Mouse (Mus musculus) limb, embryonic 13.5 days (tissue): ENCODE measurements around the gene 1700010I14Rik. TPM values are rescaled to one million over a fixed set of nuclear protein-coding genes. Genes with fewer than 3 reads are reported as not detected.

Source experiments
- ATAC-seq: fragments of 200-750 bp; cut with Nextera tagmentation; 2 replicates; pipeline ENCODE4 v1.8.0; 2017; ENCODE audit warnings: low read depth, moderate number of reproducible peaks, moderate TSS enrichment; ENCODE audit not compliant: low FRiP score
- H3K27ac ChIP-seq: fragments of 300-500 bp; sonication (generic); 2 replicates; pipeline ENCODE4 v1.5.1; 2015; ENCODE audit warnings: inconsistent platforms, mild to moderate bottlenecking, moderate library complexity
- H3K27me3 ChIP-seq: fragments of 300-500 bp; sonication (generic); 2 replicates; pipeline ENCODE4 v1.6.1; 2015; ENCODE audit warnings: mild to moderate bottlenecking, inconsistent platforms
- H3K36me3 ChIP-seq: fragments of 300-500 bp; sonication (generic); 2 replicates; pipeline ENCODE4 v1.6.1; 2015; ENCODE audit warnings: inconsistent platforms, mild to moderate bottlenecking, moderate library complexity
- H3K4me1 ChIP-seq: fragments of 300-500 bp; sonication (generic); 2 replicates; pipeline ENCODE4 v1.6.1; 2015; ENCODE audit warnings: inconsistent platforms
- H3K4me2 ChIP-seq: fragments of 300-500 bp; sonication (generic); replicated peaks from 2 replicates; pipeline ENCODE4 v1.6.1; 2015; ENCODE audit warnings: inconsistent platforms, mild to moderate bottlenecking, moderate library complexity
- H3K4me3 ChIP-seq: fragments of 300-500 bp; sonication (generic); 2 replicates; pipeline ENCODE4 v1.5.1; 2015; ENCODE audit warnings: moderate library complexity, mild to moderate bottlenecking, inconsistent platforms
- H3K9ac ChIP-seq: fragments of 300-500 bp; sonication (generic); 2 replicates; pipeline ENCODE4 v1.6.1; 2015; ENCODE audit warnings: mild to moderate bottlenecking, inconsistent platforms
- H3K9me3 ChIP-seq: fragments of 300-500 bp; sonication (generic); 2 replicates; pipeline ENCODE4 v1.6.1; 2016; ENCODE audit warnings: inconsistent platforms
- WGBS: fragments of 180-500 bp; shearing (Covaris S2); methylation state at CpG from one replicate; pipeline ENCODE4 v1.1.7; 2015; 5-methylcytosine and 5-hydroxymethylcytosine counted together
- polyA plus RNA-seq: library from polyadenylated mRNA; unstranded; fragments of >200 nt; fragmentation: Nextera tagmentation; extraction: Ambion mirVana; gene quantifications from 2 replicates; pipeline ENCODE4 v1.2.1, GENCODE M21; 2015

1700010I14Rik gene
- polyA plus RNA-seq, 1 experiment from 2014 or later, result 1.1 TPM

DNA sequence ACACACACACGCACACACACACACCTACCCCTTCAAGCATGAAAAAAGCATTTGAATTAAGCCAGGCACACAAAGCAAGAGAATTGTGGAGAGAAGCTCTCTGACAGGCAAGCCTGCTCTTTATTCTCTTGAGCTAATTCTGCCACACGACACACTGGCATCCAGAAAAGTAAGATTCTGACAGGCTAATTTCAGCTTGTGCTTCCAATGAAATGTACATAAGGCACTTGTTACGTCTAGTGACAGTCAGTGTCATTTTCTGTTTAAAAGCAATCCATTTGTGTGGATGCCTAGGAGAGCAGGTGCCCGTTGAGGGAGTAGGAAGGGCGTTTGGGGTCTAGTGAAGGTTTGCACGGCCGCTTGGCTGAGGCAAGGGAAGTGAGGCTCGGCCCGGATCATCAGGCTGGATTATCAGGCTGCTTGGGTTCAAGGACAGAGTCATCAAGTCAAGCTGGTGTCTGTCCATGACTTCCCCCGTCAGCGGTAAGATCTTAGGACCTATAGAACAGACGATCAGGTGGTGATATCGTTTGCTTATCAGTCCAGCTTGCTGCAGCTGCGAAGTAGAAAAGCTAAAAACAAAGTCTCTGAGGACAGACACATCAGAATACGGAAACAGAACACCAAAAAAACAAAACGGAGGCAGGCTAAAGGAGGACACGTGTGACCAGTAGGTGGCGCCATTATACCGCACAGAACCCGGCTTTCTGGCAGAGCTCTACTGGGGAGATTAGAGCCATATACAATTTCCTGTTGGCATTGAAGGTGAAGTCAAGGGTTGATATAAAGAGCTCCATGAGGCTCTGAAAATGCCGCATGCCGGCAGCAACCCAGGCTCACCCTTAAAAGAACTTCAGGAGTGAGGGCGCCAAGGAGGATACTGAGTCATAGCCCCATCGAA is 43.4 kb downstream of the 1700010I14Rik start:
- peak overlapping the region; percentile 50 for H3K4me2 ChIP-seq
- 0 out of 2 replicates have a peak, but pooled peaks cover 7% of the 10 kb centered on the region for H3K4me1 ChIP-seq
- peaks cover 6% of the 10 kb centered on the region; the same call in 1 of the 2 replicates for H3K27me3 ChIP-seq
- WGBS, result 17% methylated on average over 24 of the region's 24 CpGs
- no peak for ATAC-seq
- H3K27ac ChIP-seq, result no peak overlapping the region
- no peaks in the 10 kb centered on the region for H3K9me3 ChIP-seq
- no peak overlapping the region for H3K9ac ChIP-seq
- no peaks in the 10 kb centered on the region for H3K36me3 ChIP-seq
- no peak overlapping the region for H3K4me3 ChIP-seq

DNA sequence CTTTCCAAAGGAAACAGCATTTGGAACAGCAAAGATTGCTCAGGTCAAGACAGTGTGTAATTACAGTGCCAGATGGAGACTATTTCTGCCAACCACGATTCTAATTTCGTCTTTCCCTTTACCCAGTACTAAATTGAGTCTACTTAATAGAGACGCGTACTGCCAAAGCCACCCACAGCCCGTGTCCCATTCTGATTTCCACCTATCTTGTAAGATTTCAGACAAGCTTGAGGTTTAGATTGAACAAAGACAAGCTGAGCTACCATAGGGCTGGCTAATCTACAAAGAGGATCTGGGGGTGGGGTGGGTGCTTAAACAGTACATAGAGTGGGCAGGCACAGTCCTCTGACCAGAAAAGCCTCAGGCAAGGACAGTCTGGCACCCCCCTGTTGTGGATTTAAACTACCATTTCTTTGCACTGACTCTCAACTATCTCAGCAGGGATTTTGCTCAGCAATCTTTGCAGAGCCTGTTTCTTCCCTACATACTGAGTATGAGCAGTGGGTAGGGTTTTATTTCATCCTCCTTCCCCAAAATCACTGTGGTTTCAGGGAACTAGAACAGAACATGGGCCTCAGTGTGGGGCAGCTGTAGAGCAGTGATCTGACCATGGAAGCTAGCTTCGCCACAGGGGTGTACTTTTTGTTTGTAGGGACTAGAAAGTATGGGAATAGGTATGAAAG is 44.4 kb downstream of the 1700010I14Rik start:
- Histone ChIP-seq H3K9ac (no peak overlapping the region), H3K4me2 (no peak overlapping the region)
- WGBS, result 70% methylated on average over 6 of the region's 6 CpGs

DNA sequence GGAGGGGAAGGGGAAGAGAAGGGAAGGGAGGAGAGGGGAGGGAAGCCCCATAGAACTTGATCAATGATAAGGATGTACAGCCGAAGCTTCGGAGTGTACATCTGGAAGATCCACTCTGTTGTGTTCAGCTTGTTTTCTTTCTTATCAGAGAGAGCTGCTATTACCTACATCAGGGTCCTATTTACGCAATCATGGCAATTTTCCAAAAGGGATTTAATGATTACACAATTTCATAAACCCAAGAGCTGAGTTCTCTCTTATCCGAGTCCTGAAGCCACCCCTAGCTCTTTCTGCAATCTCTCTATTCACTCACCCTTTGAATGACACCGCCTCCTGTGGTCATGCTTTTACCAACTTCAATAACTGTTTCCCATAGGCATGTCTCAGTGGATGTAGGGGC is 45.4 kb downstream of the 1700010I14Rik start:
- ATAC-seq, result no peak
- Histone ChIP-seq H3K4me1 (0 out of 2 replicates have a peak, but pooled peaks cover 7% of the 10 kb centered on the region), H3K27me3 (peaks cover 6% of the 10 kb centered on the region; the same call in 1 of the 2 replicates), H3K36me3 (no peaks in the 10 kb centered on the region), H3K4me2 (no peak overlapping the region), H3K27ac (no peak overlapping the region), H3K9me3 (no peaks in the 10 kb centered on the region), H3K9ac (no peak overlapping the region), H3K4me3 (no peak overlapping the region)
- 88% methylated on average over 5 of the region's 5 CpGs for WGBS

More for the DNA sequence above, 44.4 kb downstream of the 1700010I14Rik start:
- Histone ChIP-seq H3K36me3 (no peaks in the 10 kb centered on the region), H3K27ac (no peak overlapping the region), H3K27me3 (peaks cover 6% of the 10 kb centered on the region; the same call in 1 of the 2 replicates), H3K4me1 (0 out of 2 replicates have a peak, but pooled peaks cover 7% of the 10 kb centered on the region), H3K4me3 (no peak overlapping the region), H3K9me3 (no peaks in the 10 kb centered on the region)
- ATAC-seq, result no peak

DNA sequence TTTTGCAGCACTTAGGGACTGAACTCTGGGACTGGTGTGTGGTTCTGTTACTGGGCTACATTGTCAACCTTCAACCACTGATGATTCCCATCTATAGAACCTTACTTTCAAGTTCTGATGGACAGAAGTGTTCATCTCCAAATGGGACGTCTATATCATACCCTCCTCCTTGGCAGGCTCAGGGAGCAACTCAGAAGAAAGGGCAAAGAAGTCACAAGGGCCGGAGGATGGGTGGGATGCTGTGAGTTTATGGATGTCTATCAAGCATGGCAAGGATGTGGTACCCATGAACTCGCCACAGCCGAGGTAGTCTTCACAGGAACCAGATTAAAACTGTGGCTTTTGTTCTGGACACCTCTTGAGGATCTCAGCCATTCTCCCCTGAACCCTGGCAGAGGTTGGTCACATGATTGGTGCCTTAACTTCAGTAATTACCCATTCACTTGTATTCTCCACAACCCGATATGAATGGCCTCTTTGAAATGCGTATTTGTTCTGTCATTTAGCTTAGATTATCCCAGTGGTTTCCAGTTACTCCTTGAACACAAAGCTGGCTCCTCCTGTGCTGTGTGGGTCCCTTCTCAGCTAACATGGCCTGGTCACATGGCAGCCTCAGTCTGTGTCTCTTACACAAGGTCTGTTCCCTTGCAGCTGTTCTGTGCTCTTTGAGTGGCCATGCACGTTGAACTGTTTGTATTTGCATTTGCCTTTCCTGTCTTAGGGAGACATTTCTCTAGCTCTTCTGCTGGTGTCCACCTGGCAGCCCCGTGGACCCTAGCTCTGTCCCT is 47.6 kb downstream of the 1700010I14Rik start:
- WGBS, result 74% methylated on average over 8 of the region's 8 CpGs
- Histone ChIP-seq H3K27ac (no peak overlapping the region), H3K27me3 (peaks cover 6% of the 10 kb centered on the region; the same call in 1 of the 2 replicates), H3K4me1 (0 out of 2 replicates have a peak, but pooled peaks cover 7% of the 10 kb centered on the region), H3K4me3 (no peak overlapping the region), H3K9me3 (no peaks in the 10 kb centered on the region), H3K9ac (no peak overlapping the region), H3K36me3 (no peaks in the 10 kb centered on the region), H3K4me2 (no peak overlapping the region)
- no peak for ATAC-seq

DNA sequence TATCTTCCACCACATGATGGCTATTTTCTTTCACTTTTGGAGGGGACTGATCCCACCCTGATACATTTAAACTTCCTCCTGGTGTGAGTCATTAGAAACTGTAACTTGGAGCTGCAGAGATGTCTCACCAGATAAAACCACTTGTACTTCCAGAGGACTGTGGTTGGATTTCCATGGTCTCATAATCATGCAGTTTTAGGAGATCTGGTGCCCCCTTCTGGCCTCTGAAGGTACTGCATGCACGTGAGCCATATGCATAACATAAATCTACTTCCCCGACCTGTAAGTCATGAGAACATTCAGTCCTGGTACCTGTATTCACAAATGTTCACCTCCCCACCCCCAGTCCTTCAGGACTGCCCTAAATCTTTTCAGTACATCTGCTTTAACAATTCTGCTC is 54.6 kb downstream of the 1700010I14Rik start:
- Histone ChIP-seq H3K4me2 (no peak overlapping the region), H3K4me3 (no peak overlapping the region), H3K4me1 (no peaks in the 10 kb centered on the region), H3K27ac (no peak overlapping the region), H3K9me3 (no peaks in the 10 kb centered on the region), H3K27me3 (no peaks in the 10 kb centered on the region), H3K9ac (no peak overlapping the region), H3K36me3 (no peaks in the 10 kb centered on the region)
- WGBS, result 48% methylated on average over 2 of the region's 2 CpGs
- ATAC-seq, result no peak

DNA sequence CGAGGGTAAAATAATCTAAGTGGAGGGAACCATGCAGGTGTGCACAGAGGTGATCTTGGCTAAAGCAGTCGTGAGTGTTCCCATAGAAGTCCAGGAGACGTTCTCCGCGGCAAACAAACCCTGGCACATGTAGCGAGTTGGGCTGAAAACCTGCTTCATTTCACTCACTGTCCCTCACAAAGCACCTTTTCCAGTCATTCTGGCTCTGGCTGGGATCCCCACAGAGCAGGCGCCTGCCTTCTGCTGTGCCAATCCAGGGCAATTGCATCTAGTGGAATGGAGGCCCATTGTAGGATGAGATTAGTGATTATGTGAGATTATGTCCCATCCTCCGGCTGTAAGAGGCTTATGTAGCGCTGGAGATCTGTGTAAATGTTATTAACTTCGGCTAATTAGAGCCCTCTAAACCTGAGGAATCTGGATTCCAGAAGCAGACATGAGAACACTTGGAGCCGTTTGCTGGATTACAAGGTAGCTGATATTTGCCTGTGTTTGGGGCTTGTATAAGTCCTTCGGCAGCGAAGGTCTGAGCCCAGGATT is 64.4 kb downstream of the 1700010I14Rik start:
- H3K9ac ChIP-seq, result no peak overlapping the region
- no peaks in the 10 kb centered on the region for H3K4me1 ChIP-seq
- 74% methylated on average over 13 of the region's 13 CpGs for WGBS
- H3K9me3 ChIP-seq, result no peaks in the 10 kb centered on the region
- no peaks in the 10 kb centered on the region for H3K36me3 ChIP-seq
- no peaks in the 10 kb centered on the region for H3K27me3 ChIP-seq
- H3K27ac ChIP-seq, result no peak overlapping the region
- no peak for ATAC-seq
- no peak overlapping the region for H3K4me3 ChIP-seq
- no peak overlapping the region for H3K4me2 ChIP-seq

DNA sequence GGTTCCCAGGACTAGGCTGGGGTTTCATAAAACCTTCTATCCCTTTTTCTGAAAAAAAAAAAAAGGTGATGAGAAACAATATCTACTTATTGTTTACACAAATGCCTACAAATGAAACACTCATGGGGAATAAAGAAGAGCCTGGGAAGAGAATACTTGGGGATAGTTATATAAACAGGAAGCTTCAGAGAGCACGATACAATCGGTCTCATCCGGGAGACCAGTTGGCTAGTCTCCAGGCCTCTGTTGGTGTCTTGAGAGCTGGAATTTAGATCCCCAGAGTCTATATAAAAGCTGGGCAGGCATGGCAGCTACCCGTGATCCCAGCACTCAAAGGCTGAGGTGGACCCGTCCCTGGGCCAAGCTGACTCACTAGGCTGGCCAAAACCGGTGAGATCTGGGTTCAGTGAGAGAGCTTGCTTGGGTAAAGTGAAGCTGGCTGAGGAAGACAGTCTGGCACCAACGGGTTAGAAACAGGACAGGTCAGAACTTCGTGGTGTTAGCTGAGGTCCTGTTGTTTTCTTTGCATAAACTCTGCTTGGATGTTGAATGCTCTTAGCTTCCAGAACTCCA is 71.3 kb downstream of the 1700010I14Rik start:
- ATAC-seq, result no peak
- WGBS, result 80% methylated on average over 8 of the region's 8 CpGs
- Histone ChIP-seq H3K27me3 (no peaks in the 10 kb centered on the region), H3K9me3 (no peaks in the 10 kb centered on the region), H3K4me1 (no peaks in the 10 kb centered on the region), H3K4me2 (no peak overlapping the region), H3K9ac (no peak overlapping the region), H3K4me3 (no peak overlapping the region), H3K27ac (no peak overlapping the region), H3K36me3 (no peaks in the 10 kb centered on the region)
